Mouse (Mus musculus): Measurements from ENCODE around the gene Pdcd6ip. TPM values are rescaled to one million over a fixed set of nuclear protein-coding genes. Genes with fewer than 3 reads are reported as not detected.

The Pdcd6ip gene
- total and polyA plus RNA-seq, 3 experiments = 89.7 to 224 (median 211) TPM

DNA sequence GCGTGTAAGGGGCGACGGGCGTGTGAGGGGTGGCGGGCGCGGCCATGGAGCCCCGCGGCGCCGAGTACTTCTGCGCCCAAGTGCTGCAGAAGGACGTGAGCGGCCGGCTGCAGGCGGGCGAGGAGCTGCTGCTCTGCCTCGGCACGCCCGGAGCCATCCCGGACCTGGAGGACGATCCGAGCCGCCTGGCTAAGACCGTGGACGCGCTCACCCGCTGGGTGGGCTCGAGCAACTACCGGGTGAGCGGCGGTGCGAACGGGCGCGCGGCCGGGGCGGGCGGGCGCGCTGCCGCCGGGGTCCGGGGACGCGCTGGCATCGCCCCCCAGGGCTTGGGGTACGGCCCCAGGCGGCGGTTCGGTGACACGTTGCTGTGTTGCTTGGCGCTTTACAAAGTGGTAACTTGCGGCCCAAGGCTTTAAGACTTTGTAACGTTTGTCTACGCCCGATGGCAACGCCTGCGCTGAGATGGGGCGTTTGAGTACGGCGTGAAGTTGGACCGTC lies 33.6 kb upstream of the Pdcd6ip start:
- Histone ChIP-seq H3K27me3 (ENCODE audit: insufficient read depth, low read length) (peaks cover 2% of the 10 kb centered on the region; the same call in 1 of the 2 replicates), H3K9me3 (replicated peaks) (no peaks in the 10 kb centered on the region), H3K4me1 (ENCODE audit: insufficient read depth, low read depth, low read length) (peaks cover 29% of the 10 kb centered on the region), H3K36me3 (replicated peaks) (peaks cover 20% of the 10 kb centered on the region), H3K4me3 (ENCODE audit: low read depth, low read length) (peak overlapping the region; percentile 99)
- ATAC-seq (ENCODE audit: extremely low read depth, insufficient number of reproducible peaks, low FRiP score, poor library complexity, severe bottlenecking) = peak; percentile 47; the same call in 1 of the 2 replicates
- peak; percentile 71 for DNase-seq (ENCODE audit: low spot score)
- TF ChIP-seq GATA2 (IDR thresholded peaks at IDR 0.05; ENCODE audit: borderline replicate concordance, low read depth, low read length) (no peak), GATA1 (IDR thresholded peaks at IDR 0.05; ENCODE audit: borderline replicate concordance, low read length) (no peak), CTCF (IDR thresholded peaks at IDR 0.05; ENCODE audit: low read depth, low read length) (no peak), POLR2AphosphoS5 (IDR thresholded peaks at IDR 0.05; ENCODE audit: insufficient replicate concordance, low read depth, low read length) (no peak), TAL1 (conservative IDR thresholded peaks at IDR 0.05; ENCODE audit: low read depth, low read length) (no peak)

DNA sequence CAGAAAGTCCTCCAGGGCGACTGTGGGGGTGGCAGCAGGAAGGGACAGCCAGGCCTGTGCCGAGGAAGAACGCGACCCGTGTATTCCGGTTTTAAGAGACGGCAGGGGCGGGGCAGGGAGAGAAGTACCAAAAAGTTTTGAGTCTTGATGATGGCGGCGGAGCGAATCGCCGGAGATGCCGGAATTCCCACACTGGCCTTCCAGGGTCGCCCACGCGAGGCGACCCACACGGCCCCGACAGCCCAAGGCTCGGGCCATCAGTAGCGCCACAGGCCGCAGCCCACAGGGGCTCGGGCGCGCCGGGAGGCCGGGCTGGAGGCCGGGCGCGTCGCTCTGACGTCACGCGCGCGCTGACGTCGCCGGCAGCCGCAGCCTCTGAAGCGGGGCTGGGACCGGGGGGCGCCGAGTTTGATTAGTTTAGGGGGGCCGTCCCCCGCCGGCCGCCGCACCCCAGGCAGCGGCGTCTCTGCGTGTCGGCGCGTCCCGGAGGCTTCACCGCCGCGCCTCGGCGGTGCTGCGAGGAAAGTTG lies 33.1 kb upstream of the Pdcd6ip start, which contains the start of gene Clasp2:
Gene Clasp2, plus strand, starts transcription at position 366 of the 529 bp plus-strand sequence.
- Histone ChIP-seq H3K9me3 (replicated peaks) (no peaks in the 10 kb centered on the region), H3K4me1 (ENCODE audit: insufficient read depth, low read depth, low read length) (peaks cover 29% of the 10 kb centered on the region), H3K27me3 (ENCODE audit: insufficient read depth, low read length) (peaks cover 2% of the 10 kb centered on the region; the same call in 1 of the 2 replicates), H3K36me3 (replicated peaks) (peaks cover 20% of the 10 kb centered on the region), H3K4me3 (ENCODE audit: low read depth, low read length) (peak within 1 kb of the TSS; percentile 99)
- TF ChIP-seq GATA1 (IDR thresholded peaks at IDR 0.05; ENCODE audit: borderline replicate concordance, low read length) (no peak), CTCF (IDR thresholded peaks at IDR 0.05; ENCODE audit: low read depth, low read length) (no peak), GATA2 (IDR thresholded peaks at IDR 0.05; ENCODE audit: borderline replicate concordance, low read depth, low read length) (no peak), POLR2AphosphoS5 (IDR thresholded peaks at IDR 0.05; ENCODE audit: insufficient replicate concordance, low read depth, low read length) (no peak), TAL1 (conservative IDR thresholded peaks at IDR 0.05; ENCODE audit: low read depth, low read length) (no peak)
- peak; percentile 85 for DNase-seq (ENCODE audit: low spot score)
- ATAC-seq (ENCODE audit: extremely low read depth, insufficient number of reproducible peaks, low FRiP score, poor library complexity, severe bottlenecking) = peak; percentile 63; the same call in 1 of the 2 replicates

- TF ChIP-seq POLR2AphosphoS5 (IDR thresholded peaks at IDR 0.05; ENCODE audit: insufficient replicate concordance, low read depth, low read length) = no peak
- TF ChIP-seq GATA2 (IDR thresholded peaks at IDR 0.05; ENCODE audit: borderline replicate concordance, low read depth, low read length) = no peak
- TF ChIP-seq CTCF (IDR thresholded peaks at IDR 0.05; ENCODE audit: low read depth, low read length) = no peak
- TF ChIP-seq TAL1 (conservative IDR thresholded peaks at IDR 0.05; ENCODE audit: low read depth, low read length) = no peak
- TF ChIP-seq GATA1 (IDR thresholded peaks at IDR 0.05; ENCODE audit: borderline replicate concordance, low read length) = no peak
- H3K36me3 ChIP-seq (replicated peaks) = peaks cover 12% of the 10 kb centered on the region
- no peak for DNase-seq (ENCODE audit: low spot score)
- peaks cover 10% of the 10 kb centered on the region for H3K27me3 ChIP-seq (ENCODE audit: insufficient read depth, low read length)
- peaks cover 22% of the 10 kb centered on the region for H3K4me1 ChIP-seq (ENCODE audit: insufficient read depth, low read depth, low read length)
- no peaks in the 10 kb centered on the region for H3K9me3 ChIP-seq (replicated peaks)
- no peak for ATAC-seq (ENCODE audit: extremely low read depth, insufficient number of reproducible peaks, low FRiP score, poor library complexity, severe bottlenecking)
- H3K4me3 ChIP-seq (ENCODE audit: low read depth, low read length) = no peak overlapping the region
These were observed 30.9 kb upstream of the Pdcd6ip start for GRCm38 (mm10) chr9:113738941-113739340.

GRCm38 (mm10) chr9:113738021-113738420 lies 30.0 kb upstream of the Pdcd6ip start:
- Histone ChIP-seq H3K9me3 (replicated peaks) (no peaks in the 10 kb centered on the region), H3K4me3 (ENCODE audit: low read depth, low read length) (no peak overlapping the region), H3K4me1 (ENCODE audit: insufficient read depth, low read depth, low read length) (peaks cover 16% of the 10 kb centered on the region), H3K27me3 (ENCODE audit: insufficient read depth, low read length) (peaks cover 15% of the 10 kb centered on the region), H3K36me3 (replicated peaks) (peaks cover 8% of the 10 kb centered on the region)
- DNase-seq (ENCODE audit: low spot score) (no peak), ATAC-seq (ENCODE audit: extremely low read depth, insufficient number of reproducible peaks, low FRiP score, poor library complexity, severe bottlenecking) (no peak)
- TF ChIP-seq CTCF (IDR thresholded peaks at IDR 0.05; ENCODE audit: low read depth, low read length) (no peak), POLR2AphosphoS5 (IDR thresholded peaks at IDR 0.05; ENCODE audit: insufficient replicate concordance, low read depth, low read length) (no peak)

DNA sequence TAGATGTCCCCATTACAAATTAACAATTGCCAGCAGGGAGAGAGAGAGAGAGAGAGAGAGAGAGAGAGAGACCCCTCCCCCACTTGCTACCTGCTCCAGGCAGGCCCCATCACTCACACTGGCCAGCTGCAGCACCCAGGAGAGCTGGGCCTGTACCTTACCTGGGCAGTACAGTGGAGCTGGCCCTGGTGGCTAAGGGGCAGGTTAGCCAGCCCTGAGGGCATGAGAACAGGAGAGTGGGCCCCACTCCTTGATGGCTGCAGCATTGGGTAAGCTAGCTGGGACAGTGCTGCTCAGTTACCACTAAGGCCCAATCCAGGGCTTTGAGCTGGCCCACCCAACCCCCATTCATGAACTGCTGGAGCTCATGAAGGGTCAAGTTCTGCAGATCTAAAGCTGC lies 27.9 kb upstream of the Pdcd6ip start:
- H3K36me3 ChIP-seq (replicated peaks) = peaks cover 8% of the 10 kb centered on the region
- peaks cover 29% of the 10 kb centered on the region for H3K27me3 ChIP-seq (ENCODE audit: insufficient read depth, low read length)
- H3K4me3 ChIP-seq (ENCODE audit: low read depth, low read length) = no peak overlapping the region
- peaks cover 9% of the 10 kb centered on the region for H3K4me1 ChIP-seq (ENCODE audit: insufficient read depth, low read depth, low read length)
- H3K9me3 ChIP-seq (replicated peaks) = no peaks in the 10 kb centered on the region
- no peak for TF ChIP-seq GATA2 (IDR thresholded peaks at IDR 0.05; ENCODE audit: borderline replicate concordance, low read depth, low read length)
- no peak for TF ChIP-seq GATA1 (IDR thresholded peaks at IDR 0.05; ENCODE audit: borderline replicate concordance, low read length)
- TF ChIP-seq POLR2AphosphoS5 (IDR thresholded peaks at IDR 0.05; ENCODE audit: insufficient replicate concordance, low read depth, low read length) = no peak
- no peak for TF ChIP-seq TAL1 (conservative IDR thresholded peaks at IDR 0.05; ENCODE audit: low read depth, low read length)
- no peak for TF ChIP-seq CTCF (IDR thresholded peaks at IDR 0.05; ENCODE audit: low read depth, low read length)
- ATAC-seq (ENCODE audit: extremely low read depth, insufficient number of reproducible peaks, low FRiP score, poor library complexity, severe bottlenecking) (no peak), DNase-seq (ENCODE audit: low spot score) (no peak)

GRCm38 (mm10) chr9:113731540-113731939 lies 23.5 kb upstream of the Pdcd6ip start:
- TF ChIP-seq GATA1 (IDR thresholded peaks at IDR 0.05; ENCODE audit: borderline replicate concordance, low read length) (no peak), CTCF (IDR thresholded peaks at IDR 0.05; ENCODE audit: low read depth, low read length) (no peak), GATA2 (IDR thresholded peaks at IDR 0.05; ENCODE audit: borderline replicate concordance, low read depth, low read length) (no peak), TAL1 (conservative IDR thresholded peaks at IDR 0.05; ENCODE audit: low read depth, low read length) (no peak), POLR2AphosphoS5 (IDR thresholded peaks at IDR 0.05; ENCODE audit: insufficient replicate concordance, low read depth, low read length) (no peak)
- DNase-seq (ENCODE audit: low spot score) = no peak
- ATAC-seq (ENCODE audit: extremely low read depth, insufficient number of reproducible peaks, low FRiP score, poor library complexity, severe bottlenecking) = no peak
- Histone ChIP-seq H3K4me1 (ENCODE audit: insufficient read depth, low read depth, low read length) (peaks cover 4% of the 10 kb centered on the region), H3K4me3 (ENCODE audit: low read depth, low read length) (no peak overlapping the region), H3K27me3 (ENCODE audit: insufficient read depth, low read length) (peaks cover 30% of the 10 kb centered on the region), H3K36me3 (replicated peaks) (no peaks in the 10 kb centered on the region), H3K9me3 (replicated peaks) (no peaks in the 10 kb centered on the region)
